Mouse (Mus musculus): ENCODE data around the gene 4931406P16Rik. TPM values are rescaled to one million over a fixed set of nuclear protein-coding genes. Genes with fewer than 3 reads are reported as not detected.

4931406P16Rik gene
- polyA plus RNA-seq, 1 experiment from 2014 or later, result 30.5 TPM

DNA sequence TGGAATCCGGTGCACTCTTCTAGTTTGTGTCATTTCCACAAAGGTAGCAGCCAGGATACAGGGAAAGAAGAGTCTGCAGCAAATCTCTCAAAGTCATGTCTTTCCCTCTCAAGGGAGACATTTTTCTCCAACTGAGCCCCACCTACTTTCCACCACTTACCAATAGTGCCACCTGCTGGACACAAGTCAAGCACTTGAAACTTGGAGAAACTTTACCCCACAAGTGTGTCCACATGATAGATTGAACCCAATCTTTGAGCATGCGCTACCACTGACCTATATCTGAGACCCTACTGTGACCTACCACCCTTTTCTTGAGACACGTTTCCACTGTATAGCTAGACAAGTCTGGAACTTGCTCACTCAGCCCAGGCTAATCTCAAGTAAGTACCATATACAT is 115.0 kb downstream of the 4931406P16Rik start:
- H3K9ac ChIP-seq, result no peak overlapping the region
- no peak for ATAC-seq (ENCODE audit: insufficient number of reproducible peaks, low FRiP score, low TSS enrichment, low read depth)
- peaks cover 38% of the 10 kb centered on the region for H3K36me3 ChIP-seq
- H3K4me3 ChIP-seq, result no peak overlapping the region
- no peaks in the 10 kb centered on the region for H3K27me3 ChIP-seq
- 55% methylated on average over 3 of the region's 3 CpGs for WGBS
- no peaks in the 10 kb centered on the region for H3K9me3 ChIP-seq
- no peak overlapping the region for H3K27ac ChIP-seq
- no peak overlapping the region for H3K4me2 ChIP-seq
- H3K4me1 ChIP-seq, result peaks cover 7% of the 10 kb centered on the region

DNA sequence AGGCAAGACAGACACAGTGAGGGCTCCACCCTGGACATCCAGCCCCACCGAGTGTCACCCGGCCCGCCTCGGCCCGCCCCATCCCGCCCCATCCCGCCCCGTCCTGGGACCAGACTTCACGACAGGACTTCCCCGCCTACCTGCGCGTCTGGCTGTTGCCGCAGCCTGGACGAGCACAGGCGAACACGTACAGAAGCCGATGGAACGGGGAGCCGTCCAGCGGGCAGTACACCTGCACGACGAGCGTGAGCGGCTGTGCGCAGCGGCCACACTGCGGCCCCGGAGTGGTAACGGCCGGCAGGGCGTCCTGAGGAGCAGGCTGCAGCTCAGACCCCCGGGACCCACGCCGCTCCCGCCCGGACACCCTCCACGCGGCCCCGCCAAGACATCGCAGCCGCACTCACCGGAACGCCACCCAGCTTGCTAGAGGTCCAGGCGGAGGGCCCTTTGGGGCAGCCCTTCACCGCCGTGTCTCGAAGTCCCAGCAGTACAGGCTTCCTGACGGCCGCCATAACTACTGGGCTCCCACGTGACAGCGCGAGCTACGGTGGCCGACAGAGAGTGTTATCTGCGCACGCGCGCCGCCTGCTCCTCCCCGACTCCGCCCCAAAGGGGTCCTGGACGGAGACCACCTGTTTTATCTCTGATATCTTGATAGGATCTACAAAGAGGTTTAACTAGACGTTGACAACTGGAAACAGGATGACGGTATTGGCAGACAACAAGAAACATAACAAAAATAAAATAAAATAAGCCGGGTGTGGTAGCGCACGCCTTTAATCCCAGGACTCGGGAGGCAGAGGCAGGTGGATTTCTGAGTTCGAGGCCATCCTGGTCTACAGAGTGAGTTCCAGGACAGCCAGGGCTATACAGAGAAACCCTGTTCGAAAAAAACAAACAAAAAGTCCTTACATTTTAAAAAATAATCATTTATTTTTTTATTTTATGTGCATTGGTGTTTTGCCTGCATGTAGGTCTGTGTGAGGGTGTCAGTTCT is 116.9 kb downstream of the 4931406P16Rik start, which contains the start of gene Pdcd2l:
Gene Pdcd2l, minus strand, starts transcription at position 530 of the 997 bp plus-strand sequence.
- ATAC-seq (ENCODE audit: insufficient number of reproducible peaks, low FRiP score, low TSS enrichment, low read depth), result peak; percentile 89
- Histone ChIP-seq H3K4me2 (peak within 1 kb of the TSS; percentile 74), H3K27me3 (no peaks in the 10 kb centered on the region), H3K9ac (peak within 1 kb of the TSS; percentile 94), H3K36me3 (peaks cover 31% of the 10 kb centered on the region), H3K4me3 (peak within 1 kb of the TSS; percentile 98), H3K9me3 (no peaks in the 10 kb centered on the region), H3K27ac (peak within 1 kb of the TSS; percentile 80), H3K4me1 (peaks cover 7% of the 10 kb centered on the region)
- WGBS, result 2% methylated on average over 69 of the region's 70 CpGs

- no peaks in the 10 kb centered on the region for H3K9me3 ChIP-seq
- no peak overlapping the region for H3K27ac ChIP-seq
- H3K27me3 ChIP-seq, result no peaks in the 10 kb centered on the region
- ATAC-seq (ENCODE audit: insufficient number of reproducible peaks, low FRiP score, low TSS enrichment, low read depth), result no peak
- H3K4me2 ChIP-seq, result peak overlapping the region; percentile 74
- H3K9ac ChIP-seq, result peak overlapping the region; percentile 94
- H3K36me3 ChIP-seq, result peaks cover 23% of the 10 kb centered on the region
- H3K4me3 ChIP-seq, result peak overlapping the region; percentile 98
- peaks cover 7% of the 10 kb centered on the region for H3K4me1 ChIP-seq
- 35% methylated on average over 3 of the region's 3 CpGs for WGBS
Observed at GRCm38 (mm10) chr7:34195632-34196031, 117.7 kb downstream of the 4931406P16Rik start.

DNA sequence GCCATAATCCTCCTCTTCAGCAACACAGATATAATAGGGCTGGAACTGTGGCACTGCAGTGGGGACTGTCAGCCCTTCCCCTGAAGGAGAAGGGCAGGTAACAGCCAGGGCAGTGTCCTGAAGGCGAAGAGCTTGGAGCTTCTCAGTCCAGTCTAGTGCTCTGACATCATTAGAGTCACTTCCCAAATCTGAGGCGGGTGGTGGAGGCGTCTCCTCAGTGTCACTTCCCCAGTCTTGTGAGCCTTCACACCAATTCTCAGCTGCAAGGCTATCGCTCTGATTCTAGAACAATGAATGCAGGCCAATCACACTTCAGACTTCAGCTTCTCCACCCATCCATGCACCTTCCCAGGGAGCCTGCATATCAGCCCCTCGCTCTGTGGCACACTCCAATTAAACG is 120.5 kb downstream of the 4931406P16Rik start:
- no peak overlapping the region for H3K4me2 ChIP-seq
- WGBS, result 87% methylated on average over 6 of the region's 6 CpGs
- H3K27ac ChIP-seq, result no peak overlapping the region
- H3K27me3 ChIP-seq, result no peaks in the 10 kb centered on the region
- ATAC-seq (ENCODE audit: insufficient number of reproducible peaks, low FRiP score, low TSS enrichment, low read depth), result no peak
- H3K9me3 ChIP-seq, result no peaks in the 10 kb centered on the region
- no peak overlapping the region for H3K4me3 ChIP-seq
- no peak overlapping the region for H3K9ac ChIP-seq
- peaks cover 7% of the 10 kb centered on the region for H3K4me1 ChIP-seq
- H3K36me3 ChIP-seq, result peaks cover 41% of the 10 kb centered on the region

DNA sequence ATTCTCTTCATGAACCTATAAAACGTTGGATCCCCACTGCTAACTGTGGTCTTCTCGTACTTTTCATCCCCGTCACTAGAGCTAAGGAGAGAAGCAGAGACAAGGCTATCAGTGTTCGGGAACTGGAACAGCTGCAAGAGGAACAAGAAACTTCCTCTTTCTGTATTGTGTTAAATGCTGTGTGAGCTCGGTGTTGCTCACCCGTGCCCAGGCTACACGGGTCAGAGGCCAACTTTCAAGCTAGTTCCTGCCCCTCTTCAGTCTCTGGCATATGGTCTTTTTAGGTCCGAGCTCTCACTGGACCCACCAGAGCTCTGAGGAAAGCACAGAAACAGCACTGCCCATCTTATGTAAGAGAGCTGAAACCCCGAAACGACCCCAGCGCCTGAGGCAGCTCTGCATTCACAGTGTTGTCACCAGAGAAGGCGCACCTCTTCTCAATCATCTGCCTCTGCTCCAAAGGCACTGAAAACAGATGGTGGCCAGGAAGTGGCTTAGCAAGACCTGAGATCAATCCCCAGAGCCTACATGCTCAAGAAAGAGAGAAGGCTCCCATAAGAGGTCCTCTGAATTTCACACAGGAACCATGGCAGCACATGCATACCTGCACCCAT is 123.9 kb downstream of the 4931406P16Rik start:
- 87% methylated on average over 12 of the region's 12 CpGs for WGBS
- H3K36me3 ChIP-seq, result peaks cover 70% of the 10 kb centered on the region
- H3K4me3 ChIP-seq, result no peak overlapping the region

More for the DNA sequence above, 123.9 kb downstream of the 4931406P16Rik start:
- ATAC-seq (ENCODE audit: insufficient number of reproducible peaks, low FRiP score, low TSS enrichment, low read depth), result no peak
- Histone ChIP-seq H3K27me3 (no peaks in the 10 kb centered on the region), H3K4me1 (no peaks in the 10 kb centered on the region), H3K9me3 (no peaks in the 10 kb centered on the region), H3K4me2 (no peak overlapping the region), H3K27ac (no peak overlapping the region), H3K9ac (no peak overlapping the region)

Other genes starting within 250 kb of the 4931406P16Rik start
- gene Scgb1b30, start 218.1 kb downstream of the 4931406P16Rik start, polyA plus RNA-seq (2015; fragmentation: Nextera tagmentation; extraction: Ambion mirVana), result not detected in 2 replicates
- gene Wtip, start 180.3 kb downstream of the 4931406P16Rik start, polyA plus RNA-seq (2015; fragmentation: Nextera tagmentation; extraction: Ambion mirVana), result 6.4 and 8.0 TPM in 2 replicates
- 186 and 190 TPM in 2 replicates for gene Uba2, start 144.0 kb downstream of the 4931406P16Rik start, polyA plus RNA-seq (2015; fragmentation: Nextera tagmentation; extraction: Ambion mirVana)
- 59.1 and 59.9 TPM in 2 replicates for gene Pdcd2l, start 116.9 kb downstream of the 4931406P16Rik start, polyA plus RNA-seq (2015; fragmentation: Nextera tagmentation; extraction: Ambion mirVana)
- 288 and 306 TPM in 2 replicates for gene Gpi1, start 83.2 kb downstream of the 4931406P16Rik start, polyA plus RNA-seq (2015; fragmentation: Nextera tagmentation; extraction: Ambion mirVana)
- not detected in 2 replicates for gene Gm6096, start 62.5 kb downstream of the 4931406P16Rik start, polyA plus RNA-seq (2015; fragmentation: Nextera tagmentation; extraction: Ambion mirVana)
- gene Lsm14a, start 79.8 kb upstream of the 4931406P16Rik start, polyA plus RNA-seq (2015; fragmentation: Nextera tagmentation; extraction: Ambion mirVana), result 76.0 and 82.7 TPM in 2 replicates